Mouse (Mus musculus): Measurements from ENCODE around the gene Dtd2. TPM values are rescaled to one million over a fixed set of nuclear protein-coding genes. Genes with fewer than 3 reads are reported as not detected.
A peak's percentile ranks its signal among the peaks of the same experiment; 100 is the strongest.

Dtd2 gene
- polyA plus RNA-seq, 1 experiment from 2014 or later: 20.2 TPM

DNA sequence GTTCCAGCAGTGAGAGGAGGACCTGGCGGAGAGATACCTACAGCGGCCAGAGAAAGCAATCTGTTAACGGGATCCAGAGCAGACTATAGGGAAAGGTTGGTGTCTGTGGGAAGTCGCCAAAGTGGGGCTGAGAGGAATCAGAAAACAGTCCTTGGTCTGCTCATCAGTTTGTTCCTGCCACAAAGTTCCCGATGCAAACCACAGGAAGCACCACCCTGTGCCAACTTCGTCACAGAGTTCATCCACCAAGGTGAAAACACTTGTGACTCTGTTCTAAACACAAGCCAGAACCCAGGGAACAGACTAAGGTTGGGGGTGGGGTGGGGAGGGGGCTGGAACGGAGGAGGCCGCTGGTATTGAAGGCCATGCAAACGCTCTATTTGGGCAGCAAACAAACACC is 29.8 kb downstream of the Dtd2 start:
- H3K27ac ChIP-seq: no peak overlapping the region
- H3K27me3 ChIP-seq (replicated peaks): no peaks in the 10 kb centered on the region
- 55% methylated on average over 9 of the region's 9 CpGs for WGBS (ENCODE audit: insufficient replicate concordance)
- H3K36me3 ChIP-seq: no peaks in the 10 kb centered on the region
- no peaks in the 10 kb centered on the region; the same call in 1 of the 2 replicates for H3K9me3 ChIP-seq (replicated peaks)
- H3K4me3 ChIP-seq: no peak overlapping the region
- H3K4me2 ChIP-seq: no peak overlapping the region
- peaks cover 3% of the 10 kb centered on the region; the same call in 1 of the 2 replicates for H3K4me1 ChIP-seq
- ATAC-seq: no peak
- H3K9ac ChIP-seq: no peak overlapping the region

DNA sequence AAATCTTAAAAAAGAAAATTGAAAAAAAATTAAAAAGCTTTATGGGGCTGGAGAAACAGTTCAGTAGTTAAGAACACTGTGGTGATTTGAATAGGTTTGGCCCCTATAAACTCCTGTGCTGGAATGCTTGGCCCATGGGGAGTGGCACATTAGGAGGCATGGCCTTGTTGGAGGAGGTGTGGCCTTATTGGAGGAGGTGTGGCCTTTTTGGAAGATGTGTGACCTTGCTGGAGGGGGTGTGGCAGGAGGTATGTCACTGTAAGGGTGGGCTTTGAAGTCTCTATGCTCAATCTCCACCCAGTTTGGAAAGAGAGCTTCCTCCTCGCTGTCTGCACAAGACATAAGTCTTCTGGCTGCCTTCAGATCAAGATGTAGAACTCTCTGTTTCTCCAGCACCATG is 31.9 kb downstream of the Dtd2 start:
- Histone ChIP-seq H3K4me1 (peaks cover 13% of the 10 kb centered on the region), H3K4me3 (no peak overlapping the region), H3K27me3 (replicated peaks) (no peaks in the 10 kb centered on the region), H3K9me3 (replicated peaks) (no peaks in the 10 kb centered on the region; the same call in 1 of the 2 replicates), H3K9ac (no peak overlapping the region), H3K4me2 (no peak overlapping the region), H3K27ac (no peak overlapping the region), H3K36me3 (no peaks in the 10 kb centered on the region)
- 92% methylated on average over 1 of the region's 1 CpGs for WGBS (ENCODE audit: insufficient replicate concordance)
- ATAC-seq: no peak

DNA sequence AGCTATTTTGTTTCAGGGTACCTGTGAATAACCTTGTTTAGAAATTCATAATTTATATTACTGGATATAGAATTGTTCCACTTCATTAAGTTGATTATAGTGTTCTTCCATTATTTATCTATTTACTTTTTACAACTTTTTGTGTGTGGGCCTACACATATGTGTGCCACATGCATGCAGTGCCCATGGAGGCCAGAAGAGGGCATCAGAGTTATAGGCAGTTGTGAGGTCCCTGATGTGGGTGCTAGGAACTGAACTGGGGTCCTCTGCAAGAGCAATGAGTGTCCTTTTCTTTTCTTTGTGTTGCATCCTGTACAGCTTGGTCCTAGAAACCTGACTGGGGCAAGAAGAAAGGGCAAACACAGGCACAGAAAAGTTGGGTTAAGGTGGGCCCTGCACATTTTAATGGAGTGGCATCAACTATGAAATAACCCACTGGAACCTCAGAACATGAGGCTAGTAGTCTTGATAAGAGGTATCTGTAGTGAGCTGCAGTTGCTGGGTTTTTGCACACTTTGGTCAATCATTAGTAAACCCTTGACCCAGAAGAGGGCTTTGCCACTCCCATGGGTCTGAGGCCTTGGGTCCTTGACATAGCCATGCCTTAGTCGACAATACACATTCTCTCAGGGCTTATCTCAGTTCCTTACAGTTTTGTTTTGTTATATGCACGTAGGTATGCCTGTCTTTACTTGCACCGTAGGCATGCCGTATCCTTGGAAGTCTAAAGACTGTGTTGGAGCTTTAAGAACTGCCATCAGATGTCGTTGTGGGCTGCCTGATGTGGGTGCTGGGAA is 33.8 kb downstream of the Dtd2 start:
- Histone ChIP-seq H3K4me3 (no peak overlapping the region), H3K27ac (no peak overlapping the region), H3K9me3 (replicated peaks) (no peaks in the 10 kb centered on the region; the same call in 1 of the 2 replicates), H3K4me2 (no peak overlapping the region), H3K4me1 (peaks cover 28% of the 10 kb centered on the region), H3K36me3 (no peaks in the 10 kb centered on the region), H3K27me3 (replicated peaks) (no peaks in the 10 kb centered on the region), H3K9ac (no peak overlapping the region)
- ATAC-seq: no peak
- 81% methylated on average over 5 of the region's 5 CpGs for WGBS (ENCODE audit: insufficient replicate concordance)

DNA sequence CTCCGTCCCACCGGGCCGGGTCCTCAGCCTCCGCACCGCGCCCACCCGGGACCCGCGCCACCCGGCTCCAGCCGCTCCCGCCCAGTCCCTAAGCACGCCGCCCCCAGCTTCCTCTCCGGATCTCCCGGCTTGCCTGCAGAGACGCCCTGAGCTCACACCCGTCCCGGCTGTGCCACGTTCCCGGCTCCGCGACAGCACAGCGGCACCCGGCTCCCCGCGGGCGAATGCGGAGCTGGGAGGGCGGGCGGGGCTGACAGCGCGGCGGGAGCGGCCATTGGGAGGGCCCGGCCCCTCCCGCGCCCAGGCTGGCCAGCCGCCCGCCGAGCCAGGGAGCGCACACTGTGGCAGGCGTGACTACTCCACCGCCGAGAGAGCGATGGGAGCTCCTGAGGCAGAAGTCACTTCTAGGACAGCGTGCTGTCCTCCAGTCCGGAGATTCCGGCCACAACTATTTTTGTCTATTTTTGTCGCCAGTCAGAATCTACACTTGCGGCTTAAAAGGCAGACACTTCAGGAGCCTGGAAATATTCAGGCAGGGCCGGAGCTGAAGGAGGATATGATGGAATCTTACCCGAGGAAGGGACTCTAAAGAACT is 35.1 kb downstream of the Dtd2 start, which contains the start of gene Heatr5a:
Gene Heatr5a, minus strand, starts transcription at position 252 of the 595 bp plus-strand sequence.
- H3K9me3 ChIP-seq (replicated peaks): no peaks in the 10 kb centered on the region; the same call in 1 of the 2 replicates
- H3K4me3 ChIP-seq: peak within 1 kb of the TSS; percentile 94
- ATAC-seq: peak; percentile 96
- H3K4me2 ChIP-seq: peak within 1 kb of the TSS; percentile 80
- H3K36me3 ChIP-seq: no peaks in the 10 kb centered on the region; the same call in 1 of the 2 replicates
- peaks cover 28% of the 10 kb centered on the region for H3K4me1 ChIP-seq
- H3K9ac ChIP-seq: peak within 1 kb of the TSS; percentile 97
- WGBS (ENCODE audit: insufficient replicate concordance): under 1% methylated on average over 53 of the region's 53 CpGs
- H3K27ac ChIP-seq: peak within 1 kb of the TSS; percentile 96
- H3K27me3 ChIP-seq (replicated peaks): no peaks in the 10 kb centered on the region

DNA sequence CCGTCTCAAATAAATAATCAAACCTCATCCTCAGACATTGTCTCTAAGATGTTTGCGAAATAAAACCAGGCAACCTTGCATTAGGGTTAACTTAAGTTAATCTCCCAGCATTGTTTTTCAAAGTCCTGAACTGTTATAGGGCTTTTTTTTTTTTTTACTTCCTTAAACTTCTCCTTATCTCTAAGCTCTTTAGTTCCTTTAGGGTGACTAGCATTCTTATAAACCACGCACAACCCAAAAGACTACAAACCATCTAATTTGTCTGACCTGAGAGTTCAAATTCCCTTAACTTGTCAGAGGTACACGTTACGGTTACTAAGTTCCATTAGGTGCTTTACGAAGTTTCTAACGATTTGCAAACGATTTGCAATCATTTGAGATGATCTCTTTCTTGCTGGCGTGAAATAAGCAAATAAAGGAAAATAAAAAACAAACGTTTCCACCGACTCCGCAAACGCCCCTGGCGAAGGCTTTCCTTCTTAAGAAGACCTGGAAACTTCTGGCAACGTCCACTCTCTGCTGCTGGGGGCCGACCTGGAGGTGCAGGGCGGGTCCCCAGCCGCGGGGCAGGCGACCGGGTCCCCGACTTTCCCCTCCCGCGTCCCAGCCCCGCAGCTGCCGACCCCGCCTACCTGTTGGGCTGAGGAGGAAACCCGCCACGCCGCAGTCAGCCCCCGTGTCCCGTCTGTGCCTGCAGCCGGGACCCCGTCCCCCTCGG is 35.8 kb downstream of the Dtd2 start:
- WGBS (ENCODE audit: insufficient replicate concordance): 2% methylated on average over 35 of the region's 35 CpGs
- H3K4me3 ChIP-seq: peak overlapping the region; percentile 94
- ATAC-seq: peak; percentile 73

DNA sequence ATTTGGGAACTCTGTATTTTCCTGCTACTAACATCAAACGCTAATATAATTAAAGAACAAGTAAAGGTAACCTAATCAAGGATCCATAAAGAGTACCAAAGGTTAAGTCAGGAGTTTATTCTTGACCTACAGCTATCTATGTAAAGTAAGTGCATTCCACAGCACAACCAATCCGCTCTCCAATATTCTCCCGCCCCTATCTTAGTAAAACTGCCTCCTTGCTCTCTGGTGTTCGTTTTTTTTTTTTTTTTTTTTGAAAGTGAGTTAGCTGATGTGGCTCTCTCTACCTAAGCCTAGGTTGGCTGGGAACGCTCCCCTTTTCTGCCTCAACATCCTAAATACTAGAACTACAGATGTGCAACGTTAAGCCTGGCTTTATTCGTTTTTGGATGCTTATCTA is 36.4 kb downstream of the Dtd2 start:
- Histone ChIP-seq H3K36me3 (peaks cover 3% of the 10 kb centered on the region; the same call in 1 of the 2 replicates), H3K4me2 (peak overlapping the region; percentile 80), H3K27me3 (replicated peaks) (no peaks in the 10 kb centered on the region), H3K9ac (peak overlapping the region; percentile 97), H3K27ac (peak overlapping the region; percentile 96), H3K9me3 (replicated peaks) (no peaks in the 10 kb centered on the region; the same call in 1 of the 2 replicates), H3K4me1 (peaks cover 32% of the 10 kb centered on the region), H3K4me3 (peak overlapping the region; percentile 94)
- WGBS (ENCODE audit: insufficient replicate concordance): 10% methylated on average over 7 of the region's 7 CpGs
- peak; percentile 17; the same call in 1 of the 2 replicates for ATAC-seq

More for the DNA sequence above, 35.8 kb downstream of the Dtd2 start:
- Histone ChIP-seq H3K4me2 (peak overlapping the region; percentile 80), H3K36me3 (peaks cover 3% of the 10 kb centered on the region; the same call in 1 of the 2 replicates), H3K9ac (peak overlapping the region; percentile 97), H3K4me1 (peaks cover 32% of the 10 kb centered on the region), H3K9me3 (replicated peaks) (no peaks in the 10 kb centered on the region; the same call in 1 of the 2 replicates), H3K27ac (peak overlapping the region; percentile 96), H3K27me3 (replicated peaks) (no peaks in the 10 kb centered on the region)

DNA sequence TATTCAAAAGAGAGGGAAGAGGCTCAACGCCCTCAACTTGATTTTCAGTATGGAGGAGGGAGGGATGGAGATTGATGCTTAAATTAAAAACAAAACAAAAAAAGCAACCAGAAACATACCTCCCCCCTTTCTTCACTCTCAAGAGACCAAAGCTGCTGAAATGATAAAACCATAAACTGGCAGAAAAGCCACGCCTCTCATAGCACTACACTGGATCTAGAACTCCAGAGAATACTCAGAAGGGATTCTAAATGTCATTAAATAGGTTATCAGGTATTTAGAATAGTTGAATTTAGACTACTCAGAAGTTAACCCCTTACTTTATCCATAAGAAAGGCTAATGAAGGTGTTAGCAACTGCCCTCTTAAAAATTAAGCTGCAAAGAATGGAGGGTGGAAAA is 37.2 kb downstream of the Dtd2 start:
- Histone ChIP-seq H3K4me3 (peak overlapping the region; percentile 94; the same call in 1 of the 2 replicates), H3K27ac (peak overlapping the region; percentile 96), H3K9me3 (replicated peaks) (no peaks in the 10 kb centered on the region; the same call in 1 of the 2 replicates), H3K4me2 (peak overlapping the region; percentile 80), H3K36me3 (peaks cover 3% of the 10 kb centered on the region; the same call in 1 of the 2 replicates), H3K27me3 (replicated peaks) (no peaks in the 10 kb centered on the region), H3K9ac (peak overlapping the region; percentile 97), H3K4me1 (peaks cover 37% of the 10 kb centered on the region)
- WGBS (ENCODE audit: insufficient replicate concordance): 57% methylated on average over 2 of the region's 2 CpGs
- no peak for ATAC-seq

DNA sequence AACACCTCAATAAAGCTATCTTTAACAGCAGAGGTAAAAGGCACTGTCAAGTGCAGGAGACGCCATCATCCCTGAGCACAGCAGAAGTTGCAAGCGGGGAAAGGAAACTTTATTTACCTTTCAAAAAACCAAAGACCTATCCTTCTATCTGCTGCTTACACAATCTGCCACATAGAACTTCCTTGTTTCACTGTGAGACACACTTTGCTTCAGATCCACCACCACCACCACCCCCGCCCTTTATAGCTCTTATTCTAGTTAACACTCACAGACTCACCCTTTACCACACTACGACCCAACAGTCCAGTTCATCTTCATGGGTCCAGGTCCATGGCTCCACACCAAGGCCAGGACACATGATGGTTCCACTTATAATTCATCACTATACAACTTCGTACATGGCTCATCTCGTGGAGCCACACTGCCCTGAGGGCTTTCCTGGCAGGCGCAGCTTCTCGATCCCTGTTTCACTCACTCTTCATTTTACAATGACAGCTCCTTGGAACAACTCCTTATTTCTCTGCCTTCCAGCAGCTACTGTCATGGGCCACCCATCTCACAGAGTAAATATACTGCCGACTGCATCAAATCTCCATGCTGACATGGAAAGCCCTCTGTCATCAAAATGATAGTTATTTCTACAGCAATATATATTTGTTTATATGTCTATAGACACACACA is 38.2 kb downstream of the Dtd2 start:
- Histone ChIP-seq H3K4me2 (no peak overlapping the region), H3K4me1 (peaks cover 39% of the 10 kb centered on the region), H3K27ac (no peak overlapping the region), H3K27me3 (replicated peaks) (no peaks in the 10 kb centered on the region), H3K9ac (no peak overlapping the region), H3K36me3 (peaks cover 3% of the 10 kb centered on the region; the same call in 1 of the 2 replicates), H3K9me3 (replicated peaks) (no peaks in the 10 kb centered on the region; the same call in 1 of the 2 replicates), H3K4me3 (no peak overlapping the region)
- 78% methylated on average over 9 of the region's 9 CpGs for WGBS (ENCODE audit: insufficient replicate concordance)
- no peak for ATAC-seq

DNA sequence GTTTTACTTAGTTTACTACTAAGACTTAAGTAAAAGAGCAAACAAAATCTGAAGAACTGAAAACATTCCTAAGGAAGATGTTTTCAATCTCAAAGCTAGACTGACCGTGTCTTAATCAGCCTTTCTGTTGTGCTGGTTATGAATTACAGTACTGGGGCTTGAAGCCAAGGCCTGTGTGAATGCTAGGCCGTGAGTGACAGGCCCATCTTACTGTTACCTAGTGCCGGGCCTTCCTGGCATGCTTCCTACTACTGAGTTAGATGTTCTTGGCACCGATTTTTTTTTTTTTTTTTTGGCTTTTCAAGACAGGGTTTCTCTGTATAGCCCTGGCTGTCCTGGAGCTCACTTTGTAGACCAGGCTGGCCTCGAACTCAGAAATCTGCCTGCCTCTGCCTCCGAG is 48.7 kb downstream of the Dtd2 start:
- WGBS (ENCODE audit: insufficient replicate concordance): 84% methylated on average over 6 of the region's 6 CpGs
- Histone ChIP-seq H3K9ac (no peak overlapping the region), H3K36me3 (peaks cover 84% of the 10 kb centered on the region), H3K4me3 (no peak overlapping the region), H3K27ac (no peak overlapping the region), H3K4me2 (no peak overlapping the region), H3K9me3 (replicated peaks) (no peaks in the 10 kb centered on the region), H3K4me1 (no peaks in the 10 kb centered on the region), H3K27me3 (replicated peaks) (no peaks in the 10 kb centered on the region)
- ATAC-seq: no peak

DNA sequence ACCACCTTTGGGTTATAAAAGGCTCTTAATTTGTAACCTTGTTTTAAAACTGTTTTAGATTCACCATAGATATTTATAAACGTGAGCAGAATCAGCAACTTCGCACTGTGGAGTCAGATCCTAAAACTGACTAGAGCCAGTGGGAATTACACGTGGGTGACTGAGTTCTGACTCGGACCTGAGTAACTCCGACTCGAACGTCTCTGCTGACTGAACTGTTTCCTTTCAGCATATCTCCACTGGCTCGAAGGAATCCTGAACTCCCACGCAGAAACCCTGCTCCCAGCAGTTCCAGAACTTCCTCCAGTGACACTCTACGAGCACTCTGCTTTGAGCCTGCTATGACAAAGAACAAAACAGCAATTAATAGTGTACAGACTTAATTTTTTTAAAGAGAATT is 54.0 kb downstream of the Dtd2 start:
- Histone ChIP-seq H3K36me3 (peaks cover 94% of the 10 kb centered on the region), H3K27ac (no peak overlapping the region), H3K4me2 (no peak overlapping the region), H3K27me3 (replicated peaks) (no peaks in the 10 kb centered on the region), H3K4me1 (no peaks in the 10 kb centered on the region), H3K4me3 (no peak overlapping the region), H3K9me3 (replicated peaks) (no peaks in the 10 kb centered on the region), H3K9ac (no peak overlapping the region)
- ATAC-seq: no peak
- WGBS (ENCODE audit: insufficient replicate concordance): 84% methylated on average over 10 of the region's 10 CpGs

DNA sequence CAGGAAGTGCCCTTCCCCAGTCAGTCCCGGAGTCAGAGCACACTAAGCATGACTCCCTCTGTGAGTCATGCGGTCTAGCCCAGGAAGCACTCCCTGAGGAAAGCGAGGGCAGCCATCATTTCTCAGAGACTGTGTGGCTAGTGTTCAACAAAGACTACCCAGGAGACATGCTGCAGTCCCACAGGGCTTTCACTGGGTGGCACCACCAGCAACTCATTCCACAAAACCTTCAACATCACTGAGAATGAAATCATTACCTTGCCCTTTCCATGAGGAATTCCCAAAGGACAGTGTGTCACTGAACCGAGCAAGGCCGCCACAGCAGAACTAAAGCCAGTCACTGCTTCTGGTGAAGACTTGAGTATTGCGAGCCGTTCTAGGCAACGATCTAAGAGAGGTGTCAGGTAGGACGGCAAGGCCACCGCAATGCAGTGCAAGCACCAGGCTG is 58.8 kb downstream of the Dtd2 start:
- no peak overlapping the region for H3K4me2 ChIP-seq
- H3K27me3 ChIP-seq (replicated peaks): no peaks in the 10 kb centered on the region
- ATAC-seq: no peak
- H3K4me3 ChIP-seq: no peak overlapping the region
- H3K36me3 ChIP-seq: peaks cover 88% of the 10 kb centered on the region
- no peak overlapping the region for H3K27ac ChIP-seq
- H3K9me3 ChIP-seq (replicated peaks): no peaks in the 10 kb centered on the region
- WGBS (ENCODE audit: insufficient replicate concordance): 87% methylated on average over 10 of the region's 10 CpGs
- H3K4me1 ChIP-seq: no peaks in the 10 kb centered on the region
- no peak overlapping the region for H3K9ac ChIP-seq
